Mouse (Mus musculus): ENCODE data around the gene Zbed3. TPM values are rescaled to one million over a fixed set of nuclear protein-coding genes. Genes with fewer than 3 reads are reported as not detected.

The Zbed3 gene
- polyA plus RNA-seq, 1 experiment from 2014 or later, result 53.3 TPM

GRCm38 (mm10) chr13:95323950-95324625, 676 bp downstream of the Zbed3 start:
- Histone ChIP-seq H3K27me3 (replicated peaks) (no peaks in the 10 kb centered on the region), H3K4me1 (peaks cover 14% of the 10 kb centered on the region), H3K4me2 (replicated peaks) (peak overlapping the region; percentile 85), H3K36me3 (no peaks in the 10 kb centered on the region), H3K9ac (peak overlapping the region; percentile 98), H3K9me3 (no peaks in the 10 kb centered on the region), H3K27ac (no peak overlapping the region), H3K4me3 (peak overlapping the region; percentile 81)
- peak; percentile 29 for ATAC-seq (ENCODE audit: low FRiP score, low read depth)
- WGBS, result 25% methylated on average over 15 of the region's 15 CpGs

GRCm38 (mm10) chr13:95324626-95325079, 1.2 kb downstream of the Zbed3 start:
- WGBS, result under 1% methylated on average over 22 of the region's 22 CpGs
- Histone ChIP-seq H3K4me2 (replicated peaks) (peak overlapping the region; percentile 85), H3K4me1 (peaks cover 14% of the 10 kb centered on the region), H3K4me3 (peak overlapping the region; percentile 81), H3K27ac (peak overlapping the region; percentile 84), H3K27me3 (replicated peaks) (no peaks in the 10 kb centered on the region), H3K36me3 (no peaks in the 10 kb centered on the region), H3K9me3 (no peaks in the 10 kb centered on the region), H3K9ac (peak overlapping the region; percentile 98)
- ATAC-seq (ENCODE audit: low FRiP score, low read depth), result peak; percentile 27

- no peaks in the 10 kb centered on the region for H3K9me3 ChIP-seq
- H3K27me3 ChIP-seq (replicated peaks), result no peaks in the 10 kb centered on the region
- peak overlapping the region; percentile 81 for H3K4me3 ChIP-seq
- H3K4me1 ChIP-seq, result peaks cover 14% of the 10 kb centered on the region
- H3K4me2 ChIP-seq (replicated peaks), result peak overlapping the region; percentile 85
- peak overlapping the region; percentile 98 for H3K9ac ChIP-seq
- WGBS, result under 1% methylated on average over 63 of the region's 63 CpGs
- no peaks in the 10 kb centered on the region for H3K36me3 ChIP-seq
- peak; percentile 68 for ATAC-seq (ENCODE audit: low FRiP score, low read depth)
- peak overlapping the region; percentile 84 for H3K27ac ChIP-seq
These were observed 1.9 kb downstream of the Zbed3 start for GRCm38 (mm10) chr13:95325080-95325906.

GRCm38 (mm10) chr13:95325907-95326550, 2.6 kb downstream of the Zbed3 start:
- peak overlapping the region; percentile 85 for H3K4me2 ChIP-seq (replicated peaks)
- peak overlapping the region; percentile 98 for H3K9ac ChIP-seq
- H3K9me3 ChIP-seq, result no peaks in the 10 kb centered on the region
- peaks cover 14% of the 10 kb centered on the region for H3K4me1 ChIP-seq
- peak overlapping the region; percentile 84; the same call in 1 of the 2 replicates for H3K27ac ChIP-seq
- ATAC-seq (ENCODE audit: low FRiP score, low read depth), result no peak
- no peaks in the 10 kb centered on the region for H3K36me3 ChIP-seq
- peak overlapping the region; percentile 81 for H3K4me3 ChIP-seq
- 20% methylated on average over 5 of the region's 5 CpGs for WGBS
- H3K27me3 ChIP-seq (replicated peaks), result no peaks in the 10 kb centered on the region

GRCm38 (mm10) chr13:95326611-95327344, 3.4 kb downstream of the Zbed3 start:
- Histone ChIP-seq H3K9me3 (no peaks in the 10 kb centered on the region), H3K4me1 (peaks cover 14% of the 10 kb centered on the region), H3K9ac (peak overlapping the region; percentile 98), H3K4me3 (peak overlapping the region; percentile 81), H3K4me2 (replicated peaks) (peak overlapping the region; percentile 85), H3K27ac (peak overlapping the region; percentile 20; the same call in 1 of the 2 replicates), H3K27me3 (replicated peaks) (no peaks in the 10 kb centered on the region), H3K36me3 (no peaks in the 10 kb centered on the region)
- 7% methylated on average over 21 of the region's 21 CpGs for WGBS
- no peak for ATAC-seq (ENCODE audit: low FRiP score, low read depth)

GRCm38 (mm10) chr13:95327345-95327741, 3.9 kb downstream of the Zbed3 start:
- ATAC-seq (ENCODE audit: low FRiP score, low read depth), result 0 out of 2 replicates have a peak, but pooled peaks have one; percentile 21
- Histone ChIP-seq H3K4me2 (replicated peaks) (peak overlapping the region; percentile 85), H3K4me1 (peaks cover 14% of the 10 kb centered on the region), H3K27me3 (replicated peaks) (no peaks in the 10 kb centered on the region), H3K4me3 (peak overlapping the region; percentile 81), H3K9ac (peak overlapping the region; percentile 98; the same call in 1 of the 2 replicates), H3K9me3 (no peaks in the 10 kb centered on the region), H3K27ac (no peak overlapping the region), H3K36me3 (no peaks in the 10 kb centered on the region)
- WGBS, result 4% methylated on average over 5 of the region's 5 CpGs

- no peaks in the 10 kb centered on the region for H3K27me3 ChIP-seq (replicated peaks)
- H3K9me3 ChIP-seq, result no peaks in the 10 kb centered on the region
- H3K4me3 ChIP-seq, result no peak overlapping the region
- no peak overlapping the region for H3K9ac ChIP-seq
- no peak overlapping the region for H3K4me2 ChIP-seq (replicated peaks)
- no peak overlapping the region for H3K27ac ChIP-seq
- 91% methylated on average over 11 of the region's 11 CpGs for WGBS
- no peak for ATAC-seq (ENCODE audit: low FRiP score, low read depth)
- H3K4me1 ChIP-seq, result peaks cover 14% of the 10 kb centered on the region
- no peaks in the 10 kb centered on the region for H3K36me3 ChIP-seq
These were observed 5.4 kb downstream of the Zbed3 start for GRCm38 (mm10) chr13:95328767-95329166.

- WGBS, result 61% methylated on average over 11 of the region's 11 CpGs
- H3K4me1 ChIP-seq, result peaks cover 14% of the 10 kb centered on the region
These were observed 7.1 kb downstream of the Zbed3 start for GRCm38 (mm10) chr13:95330507-95330906.

GRCm38 (mm10) chr13:95332086-95332899, 8.9 kb downstream of the Zbed3 start:
- no peaks in the 10 kb centered on the region for H3K27me3 ChIP-seq (replicated peaks)
- no peak overlapping the region for H3K9ac ChIP-seq
- H3K4me1 ChIP-seq, result peaks cover 5% of the 10 kb centered on the region
- H3K27ac ChIP-seq, result no peak overlapping the region
- H3K4me2 ChIP-seq (replicated peaks), result no peak overlapping the region
- peaks cover 12% of the 10 kb centered on the region for H3K36me3 ChIP-seq
- no peak for ATAC-seq (ENCODE audit: low FRiP score, low read depth)
- 71% methylated on average over 11 of the region's 11 CpGs for WGBS
- no peaks in the 10 kb centered on the region for H3K9me3 ChIP-seq
- no peak overlapping the region for H3K4me3 ChIP-seq

More at GRCm38 (mm10) chr13:95330507-95330906, 7.1 kb downstream of the Zbed3 start:
- H3K9me3 ChIP-seq, result no peaks in the 10 kb centered on the region
- no peaks in the 10 kb centered on the region for H3K36me3 ChIP-seq
- no peak overlapping the region for H3K4me2 ChIP-seq (replicated peaks)
- no peaks in the 10 kb centered on the region for H3K27me3 ChIP-seq (replicated peaks)
- H3K27ac ChIP-seq, result no peak overlapping the region
- H3K9ac ChIP-seq, result no peak overlapping the region
- H3K4me3 ChIP-seq, result no peak overlapping the region
- no peak for ATAC-seq (ENCODE audit: low FRiP score, low read depth)

GRCm38 (mm10) chr13:95336122-95336677, 12.8 kb downstream of the Zbed3 start:
- H3K4me3 ChIP-seq, result no peak overlapping the region
- H3K9me3 ChIP-seq, result no peaks in the 10 kb centered on the region
- WGBS, result 64% methylated on average over 40 of the region's 40 CpGs
- H3K27me3 ChIP-seq (replicated peaks), result no peaks in the 10 kb centered on the region
- H3K4me1 ChIP-seq, result peaks cover 4% of the 10 kb centered on the region; the same call in 1 of the 2 replicates
- peak overlapping the region; percentile 40 for H3K4me2 ChIP-seq (replicated peaks)
- no peak overlapping the region for H3K27ac ChIP-seq
- H3K36me3 ChIP-seq, result peaks cover 30% of the 10 kb centered on the region
- ATAC-seq (ENCODE audit: low FRiP score, low read depth), result peak; percentile 37; the same call in 1 of the 2 replicates
- H3K9ac ChIP-seq, result no peak overlapping the region
